Mouse (Mus musculus) G1E (cell line): ENCODE results near the gene Nckap5. TPM values are rescaled to one million over a fixed set of nuclear protein-coding genes. Genes with fewer than 3 reads are reported as not detected.
A peak's percentile ranks its signal among the peaks of the same experiment; 100 is the strongest.

Source experiments
- ATAC-seq: 2 replicates; pipeline ENCODE4 v1.8.0; 2016; ENCODE audit warnings: mild to moderate bottlenecking; ENCODE audit not compliant: insufficient number of reproducible peaks, poor library complexity, low FRiP score, severe bottlenecking; ENCODE audit errors: extremely low read depth
- DNase-seq: peaks from one replicate; pipeline ENCODE4 v3.0.0; 2012; ENCODE audit warnings: low spot score
- H3K27me3 ChIP-seq: 2 replicates; pipeline ENCODE4 v1.6.1; 2012; ENCODE audit warnings: mild to moderate bottlenecking, low read length, inconsistent platforms; ENCODE audit not compliant: insufficient read depth
- H3K36me3 ChIP-seq: replicated peaks from 2 replicates; pipeline ENCODE3; 2012; ENCODE audit warnings: mild to moderate bottlenecking, inconsistent platforms
- H3K4me1 ChIP-seq: 2 replicates; pipeline ENCODE4 v1.6.1; 2012; ENCODE audit warnings: low read depth, low read length, inconsistent platforms, mixed read lengths; ENCODE audit not compliant: insufficient read depth
- H3K4me3 ChIP-seq: 2 replicates; pipeline ENCODE4 v1.5.1; 2012; ENCODE audit warnings: low read depth, mild to moderate bottlenecking, inconsistent platforms, low read length, moderate library complexity, mixed read lengths
- H3K9me3 ChIP-seq: replicated peaks from 2 replicates; pipeline ENCODE4 v1.6.1; 2012; ENCODE audit warnings: inconsistent platforms
- CTCF ChIP-seq: IDR thresholded peaks from 2 replicates; pipeline ENCODE4 v1.5.1; 2012; ENCODE audit warnings: low read depth, low read length, inconsistent platforms, mixed read lengths
- GATA1 ChIP-seq: IDR thresholded peaks from 2 replicates; pipeline ENCODE4 v1.6.1; 2012; ENCODE audit warnings: borderline replicate concordance, low read length, inconsistent platforms, mixed read lengths
- GATA2 ChIP-seq: IDR thresholded peaks from 2 replicates; pipeline ENCODE4 v1.6.1; 2012; ENCODE audit warnings: low read depth, low read length, inconsistent platforms, borderline replicate concordance
- POLR2AphosphoS5 ChIP-seq: IDR thresholded peaks from 2 replicates; pipeline ENCODE4 v1.6.1; 2012; ENCODE audit warnings: low read depth, low read length, inconsistent platforms; ENCODE audit not compliant: insufficient replicate concordance
- TAL1 ChIP-seq: conservative IDR thresholded peaks from 2 replicates; pipeline ENCODE4 v1.6.1; 2012; ENCODE audit warnings: low read depth, low read length, inconsistent platforms, mixed read lengths
- polyA plus RNA-seq: library from polyadenylated mRNA; stranded (reverse); fragments of >175 nt; gene quantifications from 2 replicates; pipeline ENCODE4 v1.2.3, GENCODE M21; 2012
- total RNA-seq, 2 experiments: library from RNA; stranded (forward) in 1 of 2; stranded (reverse) in 1 of 2; fragments of 200-1000 nt in 1 of 2; fragments of >200 nt in 1 of 2; fragmentation: Nextera tagmentation in 1 of 2; gene quantifications; 2 replicates each; pipeline ENCODE4 v1.2.3; 2014 to 2017

Nckap5 gene
- total and polyA plus RNA-seq, 3 experiments = 0.15 to 0.44 TPM; not detected in 1

GRCm38 (mm10) chr1:125910871-125911265, 919.7 kb downstream of the Nckap5 start:
- H3K4me3 ChIP-seq = peak overlapping the region; percentile 72; the same call in 1 of the 2 replicates
- peaks cover 17% of the 10 kb centered on the region for H3K4me1 ChIP-seq
- TF ChIP-seq CTCF (no peak), GATA1 (no peak), POLR2AphosphoS5 (no peak), TAL1 (no peak), GATA2 (no peak)
- ATAC-seq (no peak), DNase-seq (no peak)
- no peaks in the 10 kb centered on the region for H3K36me3 ChIP-seq
- H3K9me3 ChIP-seq = peaks cover 38% of the 10 kb centered on the region
- H3K27me3 ChIP-seq = peaks cover 7% of the 10 kb centered on the region; the same call in 1 of the 2 replicates

DNA sequence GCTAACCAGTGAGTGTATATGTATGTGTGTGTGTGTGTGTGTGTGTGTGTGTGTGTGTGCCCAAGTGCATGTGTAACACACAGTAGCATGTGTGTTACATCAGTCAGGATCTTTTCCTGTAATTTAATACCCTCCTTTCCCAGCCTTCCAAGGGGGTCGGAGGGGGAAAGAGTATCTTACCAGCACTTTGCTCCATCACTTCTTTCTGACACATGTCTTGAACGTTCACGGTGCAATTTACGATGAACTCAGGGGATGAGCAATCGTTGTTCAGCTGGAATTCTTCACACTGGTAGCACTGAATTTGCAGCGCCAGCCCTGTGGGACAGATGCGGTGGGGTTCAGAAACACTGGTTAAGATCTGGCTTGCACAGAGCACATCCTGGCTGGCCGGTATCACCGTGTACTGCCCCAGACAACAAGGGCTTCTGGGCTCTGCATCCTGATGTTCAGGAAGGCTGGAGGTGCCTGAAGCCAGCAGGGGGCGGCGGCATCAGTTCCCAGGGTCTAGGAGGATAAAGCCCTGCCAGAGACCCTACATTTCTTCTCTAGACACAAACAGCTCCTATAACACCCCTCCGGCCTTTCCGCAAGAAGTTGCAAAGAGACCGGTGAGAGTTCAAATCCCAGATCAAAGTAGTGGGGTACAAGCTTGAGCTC, 920.3 kb downstream of the Nckap5 start:
- Histone ChIP-seq H3K27me3 (peaks cover 7% of the 10 kb centered on the region; the same call in 1 of the 2 replicates), H3K4me3 (peak overlapping the region; percentile 3; the same call in 1 of the 2 replicates), H3K4me1 (peaks cover 17% of the 10 kb centered on the region), H3K36me3 (no peaks in the 10 kb centered on the region), H3K9me3 (peaks cover 36% of the 10 kb centered on the region)
- TF ChIP-seq POLR2AphosphoS5 = no peak
- no peak for TF ChIP-seq TAL1
- TF ChIP-seq GATA2 = no peak
- no peak for TF ChIP-seq CTCF
- no peak for TF ChIP-seq GATA1
- DNase-seq (no peak), ATAC-seq (no peak)

DNA sequence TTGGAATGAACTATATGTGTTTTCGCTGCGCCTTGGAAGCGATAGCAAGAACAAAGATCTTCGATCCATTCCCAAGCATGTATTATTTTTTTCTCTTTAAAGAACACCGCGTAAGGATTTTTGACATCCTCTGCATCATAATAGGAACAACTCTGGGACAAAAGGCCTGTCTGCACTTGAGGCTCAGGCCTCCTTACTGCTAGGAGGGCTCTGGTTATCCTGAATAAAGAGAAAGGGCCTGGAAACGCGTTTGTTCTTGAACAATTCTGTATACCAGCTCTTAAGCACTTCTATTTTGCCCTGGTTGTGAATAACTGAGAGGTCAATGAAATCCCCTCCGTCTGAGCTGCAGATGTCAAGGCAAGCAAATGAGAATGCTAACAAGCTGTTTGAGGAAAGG, 937.4 kb downstream of the Nckap5 start:
- Histone ChIP-seq H3K4me1 (no peaks in the 10 kb centered on the region), H3K9me3 (peaks cover 24% of the 10 kb centered on the region), H3K36me3 (no peaks in the 10 kb centered on the region), H3K27me3 (no peaks in the 10 kb centered on the region), H3K4me3 (no peak overlapping the region)
- DNase-seq (no peak), ATAC-seq (no peak)
- no peak for TF ChIP-seq POLR2AphosphoS5
- TF ChIP-seq GATA2 = no peak
- no peak for TF ChIP-seq CTCF
- no peak for TF ChIP-seq TAL1
- TF ChIP-seq GATA1 = no peak

DNA sequence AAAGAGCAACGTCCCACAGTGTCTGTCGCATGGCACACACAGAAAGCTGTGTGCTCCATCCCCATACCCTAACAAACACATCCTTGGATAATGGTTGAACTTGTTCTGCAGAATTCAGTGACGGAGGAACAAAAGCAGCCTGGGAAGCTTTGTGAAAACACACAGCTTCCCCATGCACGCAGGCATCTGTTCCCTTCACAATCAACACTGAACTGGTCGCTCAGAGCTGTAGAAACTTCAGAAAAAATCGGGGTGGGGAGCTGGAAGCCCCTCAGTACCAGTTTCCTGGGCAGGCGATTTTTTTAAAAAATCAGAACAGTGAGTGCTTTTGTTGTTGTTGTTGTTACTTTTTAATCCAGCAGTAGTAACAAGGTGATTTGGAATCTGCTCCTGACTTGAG, 960.5 kb downstream of the Nckap5 start:
- no peaks in the 10 kb centered on the region for H3K4me1 ChIP-seq
- DNase-seq (no peak), ATAC-seq (no peak)
- H3K36me3 ChIP-seq = peaks cover 6% of the 10 kb centered on the region
- no peak for TF ChIP-seq GATA2
- TF ChIP-seq TAL1 = no peak
- no peak for TF ChIP-seq GATA1
- no peak for TF ChIP-seq POLR2AphosphoS5
- no peak for TF ChIP-seq CTCF
- no peak overlapping the region for H3K4me3 ChIP-seq
- H3K27me3 ChIP-seq = no peaks in the 10 kb centered on the region
- peaks cover 30% of the 10 kb centered on the region for H3K9me3 ChIP-seq
